Mouse (Mus musculus) NIH3T3 (cell line): ENCODE results near the gene Med21.
A peak's percentile ranks its signal among the peaks of the same experiment; 100 is the strongest.

Source experiments
- DNase-seq: peaks from one replicate; pipeline ENCODE4 v3.0.0-alpha.2; 2012; ENCODE audit warnings: low read depth

The Med21 gene

GRCm38 (mm10) chr6:146642276-146643183, at the start of gene Med21, which contains the start of gene Tm7sf3:
TSS of gene Med21 (plus strand) at chr6:146642547.
TSS of gene Tm7sf3 (minus strand) at chr6:146642824.
- peak; percentile 100 for DNase-seq

- no peak for DNase-seq
These were observed 39.7 kb upstream of the Med21 start for GRCm38 (mm10) chr6:146602601-146603000.

GRCm38 (mm10) chr6:146603651-146604050, 38.7 kb upstream of the Med21 start:
- DNase-seq = no peak

- no peak for DNase-seq
These were observed 31.0 kb upstream of the Med21 start for GRCm38 (mm10) chr6:146611385-146611784.

- no peak for DNase-seq
These were observed 30.4 kb upstream of the Med21 start for GRCm38 (mm10) chr6:146611897-146612296.

DNA sequence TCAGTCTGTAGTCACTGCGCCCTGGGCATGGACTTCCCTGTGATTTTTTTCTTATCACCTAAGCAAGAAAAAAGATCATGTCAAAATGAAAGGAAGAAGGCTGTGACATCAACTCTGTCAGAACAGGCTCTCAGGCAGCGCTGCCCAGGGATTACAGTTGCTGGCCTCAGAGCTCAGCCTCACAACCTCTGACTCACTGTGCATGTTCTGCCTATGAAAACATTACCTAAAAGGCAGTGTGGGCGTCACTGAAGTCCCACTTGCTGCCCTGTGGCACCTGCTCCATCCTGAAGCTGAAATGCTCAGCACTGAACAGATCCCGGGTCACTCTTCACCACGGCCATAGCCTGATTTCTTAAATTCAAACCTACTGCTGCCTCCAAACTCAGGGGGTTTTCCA, 29.6 kb upstream of the Med21 start:
- DNase-seq = no peak

DNA sequence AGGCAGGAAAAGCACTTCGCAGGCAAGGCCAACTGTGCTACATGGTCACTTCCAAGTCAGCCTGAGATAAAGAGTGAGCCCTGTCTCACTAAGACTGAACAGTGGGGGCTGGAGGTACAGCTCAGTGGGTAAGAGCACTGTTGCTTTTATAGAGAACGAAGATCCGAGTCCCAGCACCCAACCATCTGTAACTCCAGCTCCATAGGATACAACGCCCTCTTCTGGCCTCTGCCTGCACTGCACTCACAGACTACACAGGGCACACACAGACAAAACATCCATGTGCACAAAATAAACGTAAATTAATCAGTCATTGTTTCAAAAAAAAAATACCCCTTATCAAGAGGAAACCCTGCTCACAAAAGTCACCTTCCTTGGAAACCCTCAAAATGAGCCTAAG, 28.4 kb upstream of the Med21 start:
- DNase-seq = no peak

DNA sequence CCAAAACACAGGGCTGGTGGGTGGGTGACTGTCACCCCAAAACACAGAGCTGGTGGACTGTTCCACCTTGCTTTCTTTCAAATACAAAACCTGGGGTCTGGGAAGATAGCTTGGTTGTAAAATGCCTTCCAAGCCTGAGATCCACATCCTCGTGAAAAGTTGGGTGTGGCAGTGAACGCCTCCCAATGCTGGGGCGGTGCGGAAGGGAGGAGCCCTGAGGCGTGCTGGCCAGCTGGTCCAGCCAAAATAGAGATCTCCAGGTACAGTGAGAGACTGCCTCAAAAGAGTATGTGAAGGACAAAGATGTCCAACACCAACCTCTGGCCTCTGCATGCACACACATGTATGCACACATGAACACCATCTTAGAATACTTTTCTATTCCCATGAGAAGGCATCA, 27.8 kb upstream of the Med21 start:
- DNase-seq = no peak

DNA sequence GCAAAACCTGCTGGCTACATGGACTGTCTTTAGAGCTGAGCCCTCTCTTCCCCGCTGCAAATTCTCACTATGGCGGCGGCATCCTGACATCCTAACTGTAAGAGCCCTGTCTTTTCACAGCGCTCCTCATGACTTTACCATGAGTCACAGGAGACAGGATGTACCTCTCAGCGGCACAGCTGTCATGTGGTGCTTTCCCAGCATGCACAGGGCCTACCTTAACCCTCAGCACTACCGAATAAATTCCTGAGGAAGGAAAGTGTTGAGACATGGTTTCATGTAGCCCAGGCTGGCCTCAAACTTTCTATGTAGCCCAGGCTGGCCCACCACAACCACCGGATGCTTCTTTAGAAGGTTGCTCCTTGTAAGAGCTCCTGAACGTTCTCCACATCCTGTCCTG, 26.5 kb upstream of the Med21 start:
- DNase-seq = no peak

DNA sequence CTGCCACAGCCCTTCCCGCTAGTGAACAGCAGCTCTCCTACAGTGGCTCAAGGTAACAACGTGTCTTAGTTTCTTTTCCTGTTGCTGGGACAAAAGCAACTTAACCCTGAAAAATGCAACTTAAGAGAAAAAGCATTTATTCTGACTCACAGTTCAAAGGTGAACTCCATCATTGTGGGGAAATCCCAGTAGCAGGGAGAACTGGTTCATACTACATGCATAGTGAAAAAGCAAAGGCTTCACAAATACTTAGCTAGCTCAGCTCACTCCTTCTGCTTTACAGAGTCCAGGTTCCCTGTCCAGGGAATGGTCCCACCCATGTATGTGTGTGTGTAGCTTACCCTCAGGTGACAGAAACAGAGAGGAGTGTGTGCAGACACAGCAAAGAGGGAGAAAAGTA, 25.7 kb upstream of the Med21 start:
- peak; percentile 76 for DNase-seq

- no peak for DNase-seq
These were observed 14.2 kb upstream of the Med21 start for GRCm38 (mm10) chr6:146628123-146628522.

DNA sequence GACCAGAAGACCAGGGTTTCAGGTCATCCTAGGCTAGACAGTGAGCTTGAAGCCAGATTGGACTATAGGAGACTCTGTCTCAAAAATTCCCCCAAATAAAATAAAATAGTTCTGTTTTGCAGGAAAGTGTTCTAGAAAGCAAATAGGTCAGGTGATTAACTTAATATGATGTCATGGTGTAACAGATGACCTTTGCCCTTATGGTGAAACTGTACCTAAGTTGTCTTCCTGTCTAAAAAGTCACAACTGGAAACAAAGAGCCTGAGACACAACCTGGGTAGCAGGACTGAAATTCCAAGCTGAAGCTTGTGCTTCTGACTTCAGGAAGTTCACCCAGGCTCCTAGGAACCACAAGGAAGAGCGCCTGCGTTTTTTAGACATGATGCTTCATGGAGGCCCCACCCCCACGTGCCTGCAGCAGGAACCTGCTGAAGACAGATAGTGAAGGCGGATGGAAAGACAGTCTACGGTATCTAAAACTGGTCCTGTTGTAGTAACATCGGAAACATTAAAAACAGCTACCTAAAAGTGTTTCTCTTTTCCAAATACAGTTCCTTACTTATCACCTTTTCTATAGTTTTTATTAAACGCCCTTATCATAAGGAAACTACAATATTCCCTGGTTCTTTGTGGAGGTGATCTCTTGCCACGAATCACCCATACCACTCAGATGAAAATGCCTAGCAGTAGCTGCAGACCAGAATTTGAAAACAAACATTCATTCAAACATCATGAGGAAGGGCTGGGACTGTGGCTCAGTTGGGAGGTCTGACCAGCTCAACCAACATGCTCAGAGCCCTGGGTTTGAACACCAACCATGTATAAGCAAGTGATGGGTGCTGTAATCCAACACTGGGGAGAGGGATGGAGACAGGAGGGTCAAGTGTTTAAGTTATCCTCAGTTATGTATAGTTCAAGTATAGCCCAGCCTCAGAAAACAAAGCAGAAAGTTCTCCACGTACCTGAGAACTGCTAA, 12.3 kb upstream of the Med21 start:
- no peak for DNase-seq

DNA sequence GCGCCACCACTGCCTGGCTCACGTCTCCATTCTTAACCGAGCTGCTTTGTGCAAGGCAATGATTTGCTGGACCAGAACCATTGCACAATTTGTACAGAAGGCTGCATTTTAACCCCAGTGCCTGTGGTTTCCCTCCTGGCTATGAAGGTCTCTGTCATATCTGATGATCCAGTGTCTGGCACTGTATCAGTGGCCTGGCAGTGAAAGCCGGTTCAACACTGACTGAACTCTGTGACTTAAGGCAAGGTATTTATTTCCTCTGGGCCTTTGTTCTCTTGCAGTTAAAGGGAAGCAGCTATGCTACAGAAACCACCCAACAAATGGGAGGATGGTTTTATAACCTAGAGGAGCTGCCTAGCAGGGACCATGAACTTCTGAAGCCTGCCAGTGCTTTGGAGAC, 11.4 kb upstream of the Med21 start:
- peak; percentile 31 for DNase-seq

GRCm38 (mm10) chr6:146631847-146632246, 10.5 kb upstream of the Med21 start:
- no peak for DNase-seq

GRCm38 (mm10) chr6:146632403-146632802, 9.9 kb upstream of the Med21 start:
- no peak for DNase-seq

DNA sequence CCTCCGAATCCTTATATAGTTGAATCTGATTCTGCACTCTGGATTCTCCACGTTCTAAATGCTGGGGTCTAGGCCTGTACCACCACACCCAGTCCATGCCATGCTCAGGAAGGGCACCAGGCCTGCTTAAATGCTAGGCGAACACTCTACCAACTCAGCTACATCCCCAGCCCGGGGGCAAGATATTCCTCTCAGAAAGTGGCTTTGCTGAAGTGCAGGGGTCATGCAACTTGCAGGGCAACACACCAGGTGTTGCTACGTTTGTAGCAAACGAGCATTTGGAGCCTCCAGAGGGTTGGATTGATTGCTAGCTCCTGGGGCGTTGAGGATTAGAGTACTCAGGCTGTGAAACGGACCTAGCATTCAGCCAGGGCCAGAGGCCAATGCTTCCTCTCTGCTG, 9.2 kb upstream of the Med21 start:
- peak; percentile 46 for DNase-seq

DNA sequence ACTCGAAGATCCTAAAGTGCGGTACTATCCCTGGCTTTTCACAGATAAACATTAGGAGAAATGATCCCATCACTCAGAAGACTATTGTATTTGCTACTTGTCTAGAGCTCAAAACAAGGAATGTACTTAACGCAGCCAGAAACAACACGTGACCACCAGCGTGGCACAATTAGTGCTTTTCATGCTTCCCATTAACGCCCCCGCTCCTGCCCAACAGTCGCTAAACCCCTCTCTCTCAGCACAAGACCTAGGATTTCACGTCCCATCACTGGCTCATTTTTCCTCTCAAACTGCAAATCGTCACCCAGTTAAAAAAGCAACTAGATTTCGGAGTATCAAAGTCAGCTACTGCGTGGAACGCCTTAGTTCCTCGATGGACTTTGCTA, 8.7 kb upstream of the Med21 start:
- DNase-seq = peak; percentile 68

DNA sequence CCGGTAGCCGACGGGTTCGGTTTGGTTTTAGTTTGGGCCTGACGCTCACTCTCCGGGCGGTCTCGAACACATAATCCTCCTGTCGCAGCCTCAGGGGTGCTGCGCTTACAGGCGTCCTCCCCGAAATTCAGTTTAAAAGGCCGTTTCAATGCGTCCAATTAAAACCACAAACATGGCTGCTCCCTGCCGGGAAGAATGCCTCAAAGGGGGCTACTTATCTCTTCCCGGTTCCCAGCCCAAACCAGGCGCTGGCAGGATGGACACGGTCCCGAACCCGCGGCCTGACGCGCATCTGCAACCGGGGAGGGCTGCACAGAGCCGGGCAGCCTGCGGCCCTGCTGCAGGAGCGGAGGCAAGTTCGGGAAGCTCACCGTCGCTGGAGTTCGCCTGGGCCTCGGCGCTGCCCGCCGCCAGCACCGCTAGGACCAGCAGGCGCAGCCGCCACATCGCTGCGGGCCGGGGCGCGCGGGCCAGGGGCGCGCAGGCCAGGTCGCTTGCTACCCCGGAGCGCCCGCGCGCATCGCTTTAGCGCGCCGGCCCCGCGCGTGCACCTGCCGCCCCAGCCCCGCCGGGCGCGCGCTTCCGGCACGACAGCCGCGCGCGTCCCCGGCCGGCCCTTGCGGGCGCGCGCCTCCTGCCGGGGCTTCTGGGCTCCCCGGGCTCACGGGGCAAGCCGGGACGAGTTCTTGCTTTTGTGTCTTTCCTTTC, 8.2 kb upstream of the Med21 start:
- peak; percentile 97 for DNase-seq

GRCm38 (mm10) chr6:146634759-146635606, 7.4 kb upstream of the Med21 start:
- peak; percentile 29 for DNase-seq

DNA sequence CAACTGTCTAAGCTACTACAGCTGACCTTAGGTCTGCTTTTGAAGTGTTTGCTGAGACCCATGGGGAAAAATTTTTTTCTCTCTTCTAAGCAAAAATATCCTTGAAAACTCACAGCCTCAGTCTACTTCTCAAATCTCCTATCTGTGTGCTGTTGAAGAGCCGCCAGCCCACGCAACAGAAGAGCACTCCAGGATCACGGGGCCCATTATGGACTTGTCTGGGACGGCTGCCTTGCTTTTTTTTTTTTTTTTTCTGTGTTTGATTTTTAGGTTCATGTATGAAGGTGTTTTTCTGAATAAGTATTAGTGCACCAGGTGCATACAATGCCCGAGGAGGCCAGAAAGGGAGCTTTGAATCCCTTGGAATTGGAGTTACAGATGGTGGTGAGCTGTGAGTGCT, 5.9 kb upstream of the Med21 start:
- DNase-seq = no peak
